In genomic region chr14:76786214-76786613, GRCm38 (mm10) we compare ENCODE assay signal across 16 mouse cellular contexts.
"Had no signal": no experiment of that assay in that cellular context is flagged by ENCODE, and none has a peak within 500 bp of the region (broad histone marks: within the 10 kb centered on the region; RNA-seq: fewer than 3 reads in every experiment).

No protein-coding gene starts in this region.

- H3K27me3 ChIP-seq: limb, embryonic 15.5 days; midbrain, embryonic 12.5 days had no signal

- H3K36me3 ChIP-seq: limb, embryonic 15.5 days; liver, embryonic 12.5 days; midbrain, embryonic 12.5 days had no signal

- H3K4me2 ChIP-seq: limb, embryonic 15.5 days; liver, embryonic 12.5 days; lung, embryonic 14.5 days; midbrain, embryonic 12.5 days had no signal

- H3K27ac ChIP-seq: limb, embryonic 15.5 days; liver, embryonic 12.5 days; midbrain, embryonic 12.5 days had no signal

- DNase-seq: kidney, adult 8-10 months; kidney, postnatal 25 days; layer of hippocampus, adult 9-11 months; layer of hippocampus, postnatal 36 days; lung, embryonic 14.5 days; lung, postnatal 10 days; lung, postnatal 4 days; right cerebral cortex, adult 18-20 months; right cerebral cortex, postnatal 25 days; thymus, adult 18-20 months; thymus, postnatal 14 days had no signal

- ATAC-seq: liver, embryonic 12.5 days; midbrain, embryonic 16.5 days had no signal

- H3K4me3 ChIP-seq: limb, embryonic 15.5 days; liver, embryonic 12.5 days; megakaryocyte, embryonic 14.5 days; midbrain, embryonic 12.5 days had no signal

- H3K9ac ChIP-seq: limb, embryonic 15.5 days; liver, embryonic 12.5 days; lung, embryonic 14.5 days; midbrain, embryonic 12.5 days had no signal

- H3K9me3 ChIP-seq: limb, embryonic 15.5 days; liver, embryonic 12.5 days; midbrain, embryonic 12.5 days had no signal
